17 mouse cellular contexts compared by ENCODE assay signal in genomic region chr9:101230028-101230427, GRCm38 (mm10).
"Had no signal": no experiment of that assay in that cellular context is flagged by ENCODE, and none has a peak within 500 bp of the region (broad histone marks: within the 10 kb centered on the region; RNA-seq: fewer than 3 reads in every experiment).

No protein-coding gene starts in this region.

- DNase-seq: lung, adult 18-20 months; lung, embryonic 14.5 days; lung, postnatal 10 days; lung, postnatal 4 days; right cerebral cortex, postnatal 14 days; spleen, adult 18-20 months; thymus, adult 2 months; thymus, postnatal 25 days; thymus, postnatal 4 days had no signal

- H3K9me3 ChIP-seq: midbrain, embryonic 13.5 days; midbrain, embryonic 15.5 days; neural tube, embryonic 13.5 days; neural tube, embryonic 15.5 days; stomach, embryonic 15.5 days had no signal

- H3K4me1 ChIP-seq: midbrain, embryonic 13.5 days; midbrain, embryonic 15.5 days; neural tube, embryonic 13.5 days; neural tube, embryonic 15.5 days; stomach, embryonic 15.5 days had no signal

- H3K27ac ChIP-seq: liver, embryonic 14.5 days; midbrain, embryonic 13.5 days; midbrain, embryonic 15.5 days; neural tube, embryonic 13.5 days; neural tube, embryonic 15.5 days; stomach, embryonic 15.5 days; stomach, postnatal 0 days had no signal

- H3K27me3 ChIP-seq: midbrain, embryonic 13.5 days; midbrain, embryonic 15.5 days; neural tube, embryonic 13.5 days; neural tube, embryonic 15.5 days; stomach, embryonic 15.5 days had no signal

- H3K9ac ChIP-seq: liver, embryonic 14.5 days; lung, embryonic 14.5 days; midbrain, embryonic 13.5 days; midbrain, embryonic 15.5 days; neural tube, embryonic 13.5 days; neural tube, embryonic 15.5 days; stomach, embryonic 15.5 days had no signal

- H3K4me3 ChIP-seq: midbrain, embryonic 13.5 days; midbrain, embryonic 15.5 days; neural tube, embryonic 13.5 days; neural tube, embryonic 15.5 days; stomach, embryonic 15.5 days had no signal

- H3K36me3 ChIP-seq: midbrain, embryonic 15.5 days; neural tube, embryonic 13.5 days; neural tube, embryonic 15.5 days; stomach, embryonic 15.5 days had no signal

- ATAC-seq: midbrain, embryonic 13.5 days; midbrain, embryonic 15.5 days had no signal

- H3K4me2 ChIP-seq: lung, embryonic 14.5 days; midbrain, embryonic 11.5 days; midbrain, embryonic 13.5 days; midbrain, embryonic 15.5 days; neural tube, embryonic 13.5 days; neural tube, embryonic 15.5 days; stomach, embryonic 15.5 days had no signal
